In the genomic region with DNA sequence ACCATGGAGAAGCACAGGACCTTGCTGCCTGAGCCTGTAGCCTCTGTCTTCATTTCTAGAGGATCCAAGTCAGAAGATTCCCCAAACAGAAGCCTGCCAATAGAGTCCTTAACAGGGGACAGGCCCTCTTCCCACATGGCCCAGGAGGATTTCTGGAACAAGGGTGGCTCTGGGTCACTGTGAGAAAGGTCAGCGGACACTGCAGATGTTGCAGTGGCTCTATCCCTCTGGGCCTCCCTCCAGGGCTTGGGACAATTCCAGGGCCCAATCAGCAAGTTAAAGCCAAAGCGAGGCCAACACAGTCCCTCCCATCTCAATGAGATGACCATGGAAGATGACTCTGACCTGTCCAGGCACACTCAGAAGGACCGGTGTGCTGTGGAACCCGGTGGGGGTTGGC, we compare ENCODE assay signal across 11 mouse cellular contexts.
DNase-seq lines count a peak whose midpoint lies in the region; ATAC-seq and TF ChIP-seq lines count a peak whose summit lies in the region.
"Had no signal": no experiment of that assay in that cellular context is flagged by ENCODE, and none has a peak within 500 bp of the region (broad histone marks: within the 10 kb centered on the region; RNA-seq: fewer than 3 reads in every experiment).

No protein-coding gene starts in this region.

- WGBS in limb, embryonic 10.5 days, result 89% methylated on average over 4 of the region's 4 CpGs

- no peaks in the 10 kb centered on the region for H3K9me3 ChIP-seq in limb, embryonic 10.5 days (replicated peaks)

- H3K27me3 ChIP-seq in testis, adult 2 months (ENCODE audit: control insufficient read depth, insufficient read depth, low read length), result no peaks in the 10 kb centered on the region
- no peaks in the 10 kb centered on the region for H3K27me3 ChIP-seq in limb, embryonic 10.5 days (ENCODE audit: low read depth, poor library complexity, severe bottlenecking)

- H3K36me3 ChIP-seq in testis, adult 2 months (ENCODE audit: control insufficient read depth, insufficient read depth, low read length), result no peaks in the 10 kb centered on the region
- no peaks in the 10 kb centered on the region for H3K36me3 ChIP-seq in limb, embryonic 10.5 days

- no peak for TF ChIP-seq POLR2A in testis, adult 2 months (IDR thresholded peaks at IDR 0.05; ENCODE audit: control insufficient read depth, low read depth, low read length)

- H3K4me3 ChIP-seq in testis, adult 2 months (ENCODE audit: control insufficient read depth, low read depth, low read length), result peak overlapping the region; percentile 71
- no peak overlapping the region for H3K4me3 ChIP-seq in limb, embryonic 10.5 days
- H3K4me3 ChIP-seq: erythroblast, embryonic 14.5 days had no signal

- ATAC-seq in monocyte, adult 5-6 weeks (replicated peaks; ENCODE audit: insufficient number of reproducible peaks, low FRiP score, low TSS enrichment, poor library complexity, severe bottlenecking), result no peak

- TF ChIP-seq CTCF in testis, adult 2 months (IDR thresholded peaks at IDR 0.05; ENCODE audit: control insufficient read depth, insufficient read depth, insufficient replicate concordance, low read depth, low read length), result no peak

- no peaks in the 10 kb centered on the region; the same call in none of the 2 replicates for H3K4me1 ChIP-seq in testis, adult 2 months (ENCODE audit: control insufficient read depth, insufficient read depth, low read length)
- H3K4me1 ChIP-seq in limb, embryonic 10.5 days, result peaks cover 10% of the 10 kb centered on the region

- H3K27ac ChIP-seq in testis, adult 2 months (ENCODE audit: control insufficient read depth, insufficient read depth, low read depth, low read length), result no peak overlapping the region
- no peak overlapping the region for H3K27ac ChIP-seq in limb, embryonic 10.5 days

- DNase-seq in layer of hippocampus, adult 11-12 months (ENCODE audit: low spot score), result peak; percentile 56
- no peak for DNase-seq in layer of hippocampus, adult 9-10 months (ENCODE audit: low spot score)
- peak; percentile 81 to 85 for DNase-seq in adrenal gland, postnatal 36 days
- DNase-seq in kidney, adult 8-10 months, result peak; percentile 91 to 92
- no peak for DNase-seq in limb, embryonic 10.5 days (ENCODE audit: low spot score)
- no peak for DNase-seq in cerebellum, adult 9-11 months
- DNase-seq: lung, embryonic 14.5 days; thymus, postnatal 25 days had no signal

Comparison
In these comparisons a context has a peak if more than half of its experiments do, and no peak if none do; other contexts are left out.
1. DNase-seq: peak in layer of hippocampus, adult 11-12 months (single experiment), adrenal gland, postnatal 36 days (2 of 2) and kidney, adult 8-10 months (2 of 2); none in layer of hippocampus, adult 9-10 months (single experiment), limb, embryonic 10.5 days (single experiment) and cerebellum, adult 9-11 months (single experiment).